Mouse (Mus musculus) bone marrow macrophage, adult 2 months (primary cell): ENCODE data around the gene Morn1. TPM values are rescaled to one million over a fixed set of nuclear protein-coding genes. Genes with fewer than 3 reads are reported as not detected.

Experiments
- H3K27ac ChIP-seq: 2 replicates; pipeline ENCODE4 v1.5.1; 2012; ENCODE audit warnings: low read depth, low read length; ENCODE audit not compliant: insufficient read depth
- H3K4me1 ChIP-seq: 2 replicates; pipeline ENCODE4 v1.6.1; 2012; ENCODE audit warnings: low read length; ENCODE audit not compliant: control insufficient read depth, insufficient read depth
- H3K4me3 ChIP-seq: 2 replicates; pipeline ENCODE4 v1.5.1; 2012; ENCODE audit warnings: mild to moderate bottlenecking, low read length, moderate library complexity; ENCODE audit not compliant: insufficient read depth
- CTCF ChIP-seq: IDR thresholded peaks from 2 replicates; pipeline ENCODE4 v1.5.1; 2012; ENCODE audit warnings: low read depth, mild to moderate bottlenecking, low read length, moderate library complexity
- POLR2A ChIP-seq: IDR thresholded peaks from 2 replicates; pipeline ENCODE4 v1.6.1; 2012; ENCODE audit warnings: mild to moderate bottlenecking, low read depth, low read length, borderline replicate concordance
- polyA plus RNA-seq: library from polyadenylated mRNA; stranded (reverse); fragments of >200 nt; gene quantifications from 2 replicates; pipeline ENCODE4 v1.2.4, GENCODE M21; 2012; ENCODE audit not compliant: missing spikeins, insufficient read depth, insufficient read length

Morn1 gene
- polyA plus RNA-seq, 1 experiment: 2.5 TPM

- Histone ChIP-seq H3K4me1 (peaks cover 6% of the 10 kb centered on the region), H3K27ac (no peak overlapping the region), H3K4me3 (no peak overlapping the region)
- no peak for TF ChIP-seq POLR2A
- no peak for TF ChIP-seq CTCF
Observed at GRCm38 (mm10) chr4:155126602-155127372, 40.4 kb downstream of the Morn1 start.

- H3K27ac ChIP-seq: no peak overlapping the region
- no peak for TF ChIP-seq CTCF
- no peak for TF ChIP-seq POLR2A
- no peak overlapping the region for H3K4me3 ChIP-seq
- H3K4me1 ChIP-seq: peaks cover 6% of the 10 kb centered on the region
Observed at GRCm38 (mm10) chr4:155128411-155128810, 42.0 kb downstream of the Morn1 start.

- Histone ChIP-seq H3K27ac (no peak overlapping the region), H3K4me3 (no peak overlapping the region), H3K4me1 (peaks cover 9% of the 10 kb centered on the region)
- TF ChIP-seq POLR2A (no peak), CTCF (peak; percentile 43)
Observed at GRCm38 (mm10) chr4:155129132-155129917, 42.9 kb downstream of the Morn1 start.

- Histone ChIP-seq H3K4me3 (no peak overlapping the region), H3K4me1 (peaks cover 9% of the 10 kb centered on the region), H3K27ac (no peak overlapping the region)
- TF ChIP-seq CTCF (no peak), POLR2A (no peak)
Observed at GRCm38 (mm10) chr4:155129996-155130395, 43.6 kb downstream of the Morn1 start.

- Histone ChIP-seq H3K27ac (no peak overlapping the region), H3K4me3 (no peak overlapping the region), H3K4me1 (peaks cover 9% of the 10 kb centered on the region)
- TF ChIP-seq POLR2A (no peak), CTCF (no peak)
Observed at GRCm38 (mm10) chr4:155130616-155131015, 44.2 kb downstream of the Morn1 start.

- Histone ChIP-seq H3K4me1 (peaks cover 12% of the 10 kb centered on the region), H3K27ac (no peak overlapping the region), H3K4me3 (no peak overlapping the region)
- TF ChIP-seq POLR2A (no peak), CTCF (no peak)
Observed at GRCm38 (mm10) chr4:155133188-155133587, 46.8 kb downstream of the Morn1 start.

GRCm38 (mm10) chr4:155133658-155134417, 47.5 kb downstream of the Morn1 start:
- TF ChIP-seq CTCF (no peak), POLR2A (no peak)
- no peak overlapping the region for H3K4me3 ChIP-seq
- peaks cover 12% of the 10 kb centered on the region for H3K4me1 ChIP-seq
- H3K27ac ChIP-seq: no peak overlapping the region

- Histone ChIP-seq H3K4me3 (no peak overlapping the region), H3K27ac (no peak overlapping the region), H3K4me1 (peaks cover 12% of the 10 kb centered on the region)
- TF ChIP-seq POLR2A: no peak
- no peak for TF ChIP-seq CTCF
Observed at GRCm38 (mm10) chr4:155134686-155135172, 48.4 kb downstream of the Morn1 start.

- no peak overlapping the region for H3K27ac ChIP-seq
- peaks cover 12% of the 10 kb centered on the region for H3K4me1 ChIP-seq
- TF ChIP-seq POLR2A (no peak), CTCF (no peak)
- H3K4me3 ChIP-seq: no peak overlapping the region
Observed at GRCm38 (mm10) chr4:155135909-155136585, 49.7 kb downstream of the Morn1 start.
